Mouse (Mus musculus) forebrain, embryonic 13.5 days (tissue): ENCODE results near the gene Vmn1r45. TPM values are rescaled to one million over a fixed set of nuclear protein-coding genes. Genes with fewer than 3 reads are reported as not detected.
"Not testable (repeated sequence)": the region's sequence is repeated elsewhere in the genome, so short reads cannot be mapped to it uniquely, and the experiment has no call there.

ENCODE experiments used
- ATAC-seq: fragments of 200-750 bp; cut with Nextera tagmentation; 2 replicates; pipeline ENCODE4 v1.8.0; 2017
- H3K27ac ChIP-seq: fragments of 300-500 bp; sonication (generic); 2 replicates; pipeline ENCODE4 v1.5.1; 2015; ENCODE audit warnings: inconsistent platforms, mild to moderate bottlenecking, moderate library complexity
- H3K27me3 ChIP-seq: fragments of 300-500 bp; sonication (generic); 2 replicates; pipeline ENCODE4 v1.6.1; 2015; ENCODE audit warnings: mild to moderate bottlenecking, inconsistent platforms
- H3K36me3 ChIP-seq: fragments of 300-500 bp; sonication (generic); 2 replicates; pipeline ENCODE4 v1.6.1; 2015; ENCODE audit warnings: mild to moderate bottlenecking, inconsistent platforms; ENCODE audit not compliant: poor library complexity, severe bottlenecking
- H3K4me1 ChIP-seq: fragments of 300-500 bp; sonication (generic); 2 replicates; pipeline ENCODE4 v1.6.1; 2015; ENCODE audit warnings: inconsistent platforms
- H3K4me2 ChIP-seq: fragments of 300-500 bp; sonication (generic); 2 replicates; pipeline ENCODE4 v1.6.1; 2015; ENCODE audit warnings: inconsistent platforms, mild to moderate bottlenecking, moderate library complexity
- H3K4me3 ChIP-seq: fragments of 300-500 bp; sonication (generic); 2 replicates; pipeline ENCODE4 v1.5.1; 2015; ENCODE audit warnings: mild to moderate bottlenecking, inconsistent platforms
- H3K9ac ChIP-seq: fragments of 300-500 bp; sonication (generic); 2 replicates; pipeline ENCODE4 v1.6.1; 2015; ENCODE audit warnings: mild to moderate bottlenecking, inconsistent platforms
- H3K9me3 ChIP-seq: fragments of 300-500 bp; sonication (generic); replicated peaks from 2 replicates; pipeline ENCODE4 v1.6.1; 2016; ENCODE audit warnings: inconsistent platforms
- WGBS: fragments of 180-500 bp; shearing (Covaris S2); methylation state at CpG from one replicate; pipeline ENCODE4 v1.1.7; 2015; 5-methylcytosine and 5-hydroxymethylcytosine counted together
- polyA plus RNA-seq: library from polyadenylated mRNA; unstranded; fragments of >200 nt; fragmentation: Nextera tagmentation; extraction: Ambion mirVana; gene quantifications from 2 replicates; pipeline ENCODE4 v1.2.1, GENCODE M21; 2015

Vmn1r45 gene
- not detected in 2 replicates for polyA plus RNA-seq

DNA sequence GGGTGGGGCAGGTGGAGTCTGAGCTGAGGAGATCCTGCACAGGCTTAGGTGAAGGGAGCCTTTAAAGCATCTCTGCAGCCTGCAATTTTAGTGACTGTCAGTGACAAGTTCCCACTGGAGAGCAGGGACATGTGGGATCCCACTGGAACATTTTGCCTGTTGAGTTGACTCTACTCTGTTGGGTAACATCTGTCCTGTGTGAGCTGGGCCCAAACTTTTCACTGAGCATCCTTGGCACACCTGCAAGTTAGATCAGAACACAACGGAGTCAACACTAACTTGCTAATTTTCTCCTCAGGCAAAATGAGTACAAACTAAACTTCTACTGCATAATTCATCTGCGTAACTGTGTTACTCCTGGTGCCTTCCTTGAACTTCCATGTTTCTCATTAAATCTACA is at the start of gene Vmn1r45:
TSS of gene Vmn1r45 (minus strand) at position 101 of the 400 bp plus-strand sequence.
- H3K4me2 ChIP-seq, H3K36me3 ChIP-seq, H3K4me1 ChIP-seq, H3K9ac ChIP-seq, H3K9me3 ChIP-seq, ATAC-seq, H3K27me3 ChIP-seq, H3K27ac ChIP-seq, H3K4me3 ChIP-seq: not testable (repeated sequence)
- WGBS = 87% methylated on average over 2 of the region's 2 CpGs

DNA sequence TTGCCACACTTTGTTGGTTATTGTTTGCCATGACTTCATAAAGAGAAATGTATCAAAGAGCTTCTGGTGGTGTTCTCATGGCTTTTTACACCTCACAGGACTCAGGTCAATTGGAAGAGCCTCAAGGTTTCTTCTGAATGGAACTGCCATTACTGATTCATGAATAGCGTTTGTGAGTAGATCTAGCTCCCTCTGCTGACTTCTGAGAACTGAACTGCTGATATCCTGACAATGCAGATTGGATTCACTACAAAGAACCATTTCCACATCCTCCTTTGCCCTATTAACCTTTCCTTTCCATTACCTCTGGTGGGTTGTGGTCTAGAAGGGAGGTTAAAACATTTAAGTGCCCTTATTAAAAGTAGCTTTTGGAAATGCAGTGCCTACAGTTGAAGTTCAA is 45.6 kb upstream of the Vmn1r45 start:
- Histone ChIP-seq H3K4me2 (no peak overlapping the region), H3K27me3 (no peaks in the 10 kb centered on the region), H3K9me3 (peaks cover 24% of the 10 kb centered on the region), H3K4me3 (no peak overlapping the region), H3K9ac (no peak overlapping the region), H3K36me3 (no peaks in the 10 kb centered on the region), H3K27ac (no peak overlapping the region), H3K4me1 (no peaks in the 10 kb centered on the region)
- no peak for ATAC-seq
- WGBS = 12% methylated on average over 1 of the region's 1 CpGs

DNA sequence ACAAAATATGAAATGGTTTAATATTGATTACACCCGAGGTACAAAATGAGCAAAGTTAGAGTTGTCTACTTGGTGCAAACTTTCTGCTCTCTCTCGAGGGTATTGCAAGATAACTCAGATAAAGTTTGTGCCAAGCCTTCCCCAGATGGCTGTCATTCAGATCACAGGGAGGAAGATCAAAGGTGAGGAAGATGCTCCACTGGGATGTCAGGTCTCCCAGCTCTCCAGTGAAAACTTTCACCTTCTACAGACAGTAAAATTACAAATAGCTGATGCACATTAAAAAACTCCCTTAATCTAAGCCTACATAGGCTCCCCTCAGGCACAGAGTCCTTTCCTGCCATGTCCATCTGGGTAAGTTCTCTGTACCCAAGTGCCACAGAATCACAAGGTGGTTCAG is 28.6 kb upstream of the Vmn1r45 start, which contains the start of gene Vmn1r46:
TSS of gene Vmn1r46 (plus strand) at position 301 of the 400 bp plus-strand sequence.
- H3K9me3 ChIP-seq = peaks cover 42% of the 10 kb centered on the region
- no peak within 1 kb of the TSS for H3K27ac ChIP-seq
- H3K4me1 ChIP-seq = no peaks in the 10 kb centered on the region
- no peak within 1 kb of the TSS for H3K9ac ChIP-seq
- H3K4me3 ChIP-seq = no peak within 1 kb of the TSS
- no peak within 1 kb of the TSS for H3K4me2 ChIP-seq
- H3K36me3 ChIP-seq = no peaks in the 10 kb centered on the region
- no peaks in the 10 kb centered on the region for H3K27me3 ChIP-seq
- 59% methylated on average over 2 of the region's 2 CpGs for WGBS
- no peak for ATAC-seq

DNA sequence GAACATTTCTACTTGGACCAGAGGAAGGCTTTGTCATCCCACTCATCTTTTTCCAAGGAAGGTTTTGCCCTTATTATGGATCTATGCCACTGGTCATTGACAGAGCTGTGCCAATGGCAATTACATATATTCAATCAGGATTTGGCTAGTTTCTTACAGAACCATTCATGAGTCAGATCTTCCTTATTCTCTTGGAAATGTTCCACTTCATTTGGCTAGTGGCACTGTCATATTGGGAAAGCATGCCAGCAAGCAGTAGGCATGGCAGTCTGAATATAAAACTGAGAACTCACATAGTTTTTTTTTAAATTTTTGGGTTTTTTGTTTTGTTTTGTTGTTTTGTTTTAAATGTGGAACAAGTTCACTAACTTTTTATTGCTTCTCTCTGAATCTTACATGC is 25.9 kb upstream of the Vmn1r45 start:
- Histone ChIP-seq H3K4me3 (no peak overlapping the region), H3K4me2 (no peak overlapping the region), H3K4me1 (no peaks in the 10 kb centered on the region), H3K27ac (no peak overlapping the region), H3K9me3 (peaks cover 39% of the 10 kb centered on the region), H3K27me3 (no peaks in the 10 kb centered on the region), H3K36me3 (no peaks in the 10 kb centered on the region), H3K9ac (no peak overlapping the region)
- no peak for ATAC-seq

DNA sequence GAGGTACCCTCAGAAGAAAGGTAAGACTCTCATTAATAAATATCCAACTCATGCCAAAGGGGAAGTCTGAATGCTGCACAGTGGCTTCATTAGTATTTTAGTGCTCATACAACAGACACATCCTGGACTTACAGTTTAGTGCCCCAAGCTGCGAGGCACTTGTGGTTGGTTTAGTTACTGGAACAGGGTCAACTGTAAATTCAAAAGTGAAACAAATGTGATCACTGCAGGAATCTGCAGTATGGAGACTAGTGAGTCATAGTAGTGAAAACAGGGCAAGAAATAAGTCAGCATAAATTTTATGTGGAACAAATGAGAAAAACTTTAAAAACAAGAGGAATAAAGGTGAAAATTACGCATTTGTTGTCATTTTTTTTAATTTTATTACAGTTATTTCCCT is 13.2 kb upstream of the Vmn1r45 start:
- ATAC-seq = no peak
- WGBS = 74% methylated on average over 2 of the region's 2 CpGs

DNA sequence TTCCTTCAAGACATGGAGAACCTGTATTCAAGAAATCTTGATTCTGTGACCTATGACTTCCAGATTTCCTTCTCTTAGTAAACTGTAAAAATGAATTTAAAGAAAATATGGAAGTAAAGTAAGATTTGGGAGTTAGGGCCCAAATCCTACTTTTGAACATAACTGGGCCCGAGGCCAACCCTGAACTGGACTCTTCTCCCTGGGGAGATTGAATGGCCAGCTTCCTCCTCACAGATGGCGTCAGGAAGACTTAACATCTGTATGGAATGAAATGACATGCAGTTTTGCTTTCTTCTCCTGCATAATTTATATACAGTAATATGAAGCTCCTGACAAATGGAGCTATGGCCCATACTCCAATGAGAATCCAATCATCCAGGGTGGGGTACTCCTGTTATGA is 528 bp upstream of the Vmn1r45 start:
- Histone ChIP-seq H3K4me3 (no peak overlapping the region), H3K27me3 (no peaks in the 10 kb centered on the region), H3K27ac (no peak overlapping the region), H3K4me1 (no peaks in the 10 kb centered on the region), H3K9me3 (peaks cover 6% of the 10 kb centered on the region), H3K4me2 (no peak overlapping the region), H3K9ac (no peak overlapping the region), H3K36me3 (no peaks in the 10 kb centered on the region)
- ATAC-seq = no peak
- WGBS = 85% methylated on average over 2 of the region's 2 CpGs

More for the DNA sequence above, 13.2 kb upstream of the Vmn1r45 start:
- H3K4me3 ChIP-seq = no peak overlapping the region
- H3K9me3 ChIP-seq = peaks cover 14% of the 10 kb centered on the region
- H3K9ac ChIP-seq = no peak overlapping the region
- H3K27ac ChIP-seq = no peak overlapping the region
- no peaks in the 10 kb centered on the region for H3K36me3 ChIP-seq
- H3K4me1 ChIP-seq = no peaks in the 10 kb centered on the region
- H3K4me2 ChIP-seq = no peak overlapping the region
- no peaks in the 10 kb centered on the region for H3K27me3 ChIP-seq

DNA sequence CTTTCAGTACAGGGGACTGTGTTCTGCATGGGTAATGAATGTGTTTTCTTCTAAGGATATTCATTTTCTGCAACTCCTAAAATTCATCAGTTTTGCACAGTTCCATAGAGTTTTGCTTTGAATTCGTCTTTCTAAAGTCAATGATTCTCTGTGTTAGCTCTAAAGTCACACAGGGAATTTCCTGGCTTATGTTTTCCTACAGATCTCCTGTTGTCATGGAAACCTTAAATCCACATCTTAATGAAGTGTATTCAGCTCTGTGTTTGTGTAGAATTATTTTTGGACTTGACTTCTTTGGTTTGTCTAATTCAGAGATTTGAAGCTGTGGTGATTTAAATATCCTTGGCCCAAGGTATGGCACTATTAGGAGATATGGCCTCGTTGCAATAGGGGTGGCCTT is 56.6 kb downstream of the Vmn1r45 start:
- Histone ChIP-seq H3K27ac (no peak overlapping the region), H3K4me1 (no peaks in the 10 kb centered on the region), H3K4me3 (no peak overlapping the region), H3K27me3 (no peaks in the 10 kb centered on the region), H3K9ac (no peak overlapping the region), H3K9me3 (0 out of 2 replicates have a peak, but pooled peaks cover 9% of the 10 kb centered on the region), H3K4me2 (no peak overlapping the region), H3K36me3 (no peaks in the 10 kb centered on the region)
- 61% methylated on average over 2 of the region's 2 CpGs for WGBS
- no peak for ATAC-seq

DNA sequence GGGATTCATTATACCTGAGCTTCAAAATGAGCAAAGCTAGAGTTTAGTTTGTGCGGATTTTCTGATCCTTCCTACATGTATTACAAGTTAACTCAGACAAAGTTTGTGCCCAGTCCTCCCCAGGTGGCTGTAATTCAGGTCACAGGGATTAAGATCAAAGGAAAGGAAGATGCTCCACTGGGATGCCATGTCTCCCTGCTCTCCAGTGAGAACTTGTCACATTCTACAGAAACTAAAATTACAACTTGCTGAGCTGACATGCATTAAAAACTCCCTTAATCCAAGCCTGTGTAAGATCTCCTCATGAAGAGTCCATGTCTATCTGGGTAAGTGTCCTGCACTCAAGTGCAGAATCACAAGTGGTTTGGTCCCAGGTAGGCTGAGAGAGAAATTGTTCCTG is 57.0 kb downstream of the Vmn1r45 start, which contains the start of gene Vmn1r44:
TSS of gene Vmn1r44 (plus strand) at position 301 of the 400 bp plus-strand sequence.
- Histone ChIP-seq H3K4me2 (no peak within 1 kb of the TSS), H3K27ac (no peak within 1 kb of the TSS)

More for the DNA sequence above, 57.0 kb downstream of the Vmn1r45 start, which contains the start of gene Vmn1r44:
- ATAC-seq = no peak
- WGBS = 93% methylated on average over 1 of the region's 1 CpGs
- Histone ChIP-seq H3K36me3 (no peaks in the 10 kb centered on the region), H3K9me3 (0 out of 2 replicates have a peak, but pooled peaks cover 9% of the 10 kb centered on the region), H3K9ac (no peak within 1 kb of the TSS), H3K27me3 (no peaks in the 10 kb centered on the region), H3K4me1 (no peaks in the 10 kb centered on the region), H3K4me3 (no peak within 1 kb of the TSS)

Other genes with a start within 250 kb of the Vmn1r45 start
- not detected in 2 replicates for gene Vmn1r40, start 233.1 kb downstream of the Vmn1r45 start, polyA plus RNA-seq
- gene Vmn1r41, start 199.8 kb downstream of the Vmn1r45 start, polyA plus RNA-seq = not detected in 2 replicates
- not detected in 2 replicates for gene Vmn1r42, start 64.2 kb downstream of the Vmn1r45 start, polyA plus RNA-seq
- gene Vmn1r43, start 64.2 kb downstream of the Vmn1r45 start, polyA plus RNA-seq = not detected in 2 replicates
- gene Vmn1r44, start 56.9 kb downstream of the Vmn1r45 start, polyA plus RNA-seq = not detected in 2 replicates
- gene Vmn1r46, start 28.7 kb upstream of the Vmn1r45 start, polyA plus RNA-seq = not detected in 2 replicates
- gene Vmn1r47, start 75.5 kb upstream of the Vmn1r45 start, polyA plus RNA-seq = not detected in 2 replicates
- not detected in 2 replicates for gene Vmn1r48, start 96.2 kb upstream of the Vmn1r45 start, polyA plus RNA-seq
- not detected in 2 replicates for gene Vmn1r49, start 137.9 kb upstream of the Vmn1r45 start, polyA plus RNA-seq
- gene Vmn1r50, start 160.8 kb upstream of the Vmn1r45 start, polyA plus RNA-seq = not detected in 2 replicates
- gene Vmn1r51, start 182.0 kb upstream of the Vmn1r45 start, polyA plus RNA-seq = not detected in 2 replicates
- gene Vmn1r52, start 234.2 kb upstream of the Vmn1r45 start, polyA plus RNA-seq = not detected in 2 replicates